Mouse (Mus musculus) heart, adult 2 months (tissue): ENCODE results near the gene Ift80.

Source experiments
- CTCF ChIP-seq: fragments of 200-600 bp; IDR thresholded peaks from 2 replicates; pipeline ENCODE4 v1.8.1; 2022; ENCODE audit warnings: antibody characterized with exemption, mild to moderate bottlenecking, moderate library complexity
- EP300 ChIP-seq: fragments of 200-500 bp; IDR thresholded peaks from 2 replicates; pipeline ENCODE4 v1.6.1; 2011; ENCODE audit warnings: low read depth, low read length, control low read depth; ENCODE audit not compliant: insufficient read depth
- POLR2A ChIP-seq: fragments of 200-500 bp; IDR thresholded peaks from 2 replicates; pipeline ENCODE4 v1.6.1; 2011; ENCODE audit warnings: mild to moderate bottlenecking, low read depth, low read length, control low read depth; ENCODE audit not compliant: insufficient read depth

GRCm38 (mm10) chr3:68886845-68887244, 117.5 kb downstream of the Ift80 start:
- TF ChIP-seq CTCF (no peak), POLR2A (no peak), EP300 (no peak)
